11 mouse cellular contexts compared by ENCODE assay signal in the genomic region with DNA sequence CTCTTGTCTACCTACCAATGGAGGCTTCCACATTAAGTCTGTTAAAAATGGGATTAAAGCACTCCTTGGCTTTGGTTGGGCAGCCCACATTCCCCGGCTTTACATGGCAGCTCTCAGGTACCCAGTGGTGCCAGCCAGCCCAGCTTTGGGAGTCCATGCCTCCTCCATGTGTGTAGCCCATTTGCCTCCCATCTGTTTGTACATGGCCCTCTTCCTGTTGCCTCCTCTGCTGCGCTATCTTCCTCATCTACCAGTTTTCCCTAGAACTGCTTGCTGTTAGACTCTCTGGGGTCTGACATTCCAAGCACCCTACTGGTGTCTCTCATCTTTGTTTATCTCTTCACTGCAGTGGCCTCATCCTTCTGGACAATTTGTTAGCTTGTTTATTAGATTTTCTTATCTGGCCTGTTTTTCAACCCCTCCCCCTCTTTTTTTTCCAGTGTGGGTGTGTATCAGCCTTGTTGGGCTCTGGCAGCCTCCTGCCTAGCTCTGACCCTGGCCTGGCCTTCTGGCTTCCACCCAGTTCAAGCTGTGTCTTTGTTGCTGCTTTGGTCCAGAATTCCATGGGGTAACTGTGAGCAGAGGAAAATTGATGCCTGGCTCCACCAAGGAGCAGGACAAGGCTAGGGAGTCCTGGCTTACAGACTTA. TPM values are rescaled to one million over a fixed set of nuclear protein-coding genes. Genes with fewer than 3 reads are reported as not detected.
DNase-seq lines count a peak whose midpoint lies in the region; ATAC-seq and TF ChIP-seq lines count a peak whose summit lies in the region.
"Had no signal": no experiment of that assay in that cellular context is flagged by ENCODE, and none has a peak within 500 bp of the region (broad histone marks: within the 10 kb centered on the region; RNA-seq: fewer than 3 reads in every experiment).

No protein-coding gene starts in this region.

- ATAC-seq in liver, postnatal 0 days = no peak
- ATAC-seq: intestine, embryonic 16.5 days had no signal

- no peak for TF ChIP-seq CTCF in gastrocnemius, adult 2 months (IDR thresholded peaks at IDR 0.05)
- no peak for TF ChIP-seq CTCF in liver, postnatal 0 days (IDR thresholded peaks at IDR 0.05; ENCODE audit: low read depth)

- TF ChIP-seq EP300 in liver, postnatal 0 days (IDR thresholded peaks at IDR 0.05; ENCODE audit: low read depth) = 0 out of 2 replicates have a peak, but pooled peaks have one; percentile 21

- H3K4me2 ChIP-seq in liver, postnatal 0 days (ENCODE audit: low read depth, low read length) = no peak overlapping the region

- H3K4me1 ChIP-seq in liver, postnatal 0 days (ENCODE audit: insufficient read depth) = peaks cover 34% of the 10 kb centered on the region

- no peak overlapping the region for H3K4me3 ChIP-seq in gastrocnemius, adult 2 months
- H3K4me3 ChIP-seq in liver, postnatal 0 days (ENCODE audit: low read depth, low read length) = no peak overlapping the region

- H3K27me3 ChIP-seq in liver, postnatal 0 days (ENCODE audit: insufficient read depth, low read length) = no peaks in the 10 kb centered on the region

- H3K9me3 ChIP-seq in liver, postnatal 0 days (ENCODE audit: low read length) = no peaks in the 10 kb centered on the region

- intact Hi-C loops in gastrocnemius, adult 2 months (cut with DNase I) = no loop called here

- H3K9ac ChIP-seq in liver, postnatal 0 days (replicated peaks) = no peak overlapping the region

- peak overlapping the region; percentile 31; the same call in 1 of the 2 replicates for H3K27ac ChIP-seq in gastrocnemius, adult 2 months
- peak overlapping the region; percentile 35; the same call in 1 of the 2 replicates for H3K27ac ChIP-seq in liver, postnatal 0 days (ENCODE audit: low read depth)
- H3K27ac ChIP-seq: macrophage had no signal

- 75% methylated on average over 2 of the region's 2 CpGs for WGBS in liver, postnatal 0 days (ENCODE audit: insufficient replicate concordance)

- DNase-seq in gastrocnemius, adult 2 months = peak; percentile 49
- DNase-seq in gastrocnemius, adult 18-20 months (ENCODE audit: low spot score) = no peak
- DNase-seq in layer of hippocampus, postnatal 14 days (ENCODE audit: low spot score in 2 of 2) = peak; percentile 45 to 59
- no peak for DNase-seq in layer of hippocampus, adult 9-10 months (ENCODE audit: low spot score)
- peak; percentile 77 for DNase-seq in adipocyte (ENCODE audit: low spot score)
- DNase-seq in liver, postnatal 0 days = no peak
- DNase-seq in embryo, embryonic 10.5 days (ENCODE audit: low spot score) = no peak

- peaks cover 27% of the 10 kb centered on the region for H3K36me3 ChIP-seq in liver, postnatal 0 days (replicated peaks; ENCODE audit: insufficient read depth, low read length)

RNA-seq across cellular contexts. Expression of gene Polr2h, which starts 10.9 kb away (rescaled TPM):
- 1 to 10 TPM; 7.6 to 9.2 TPM for total RNA-seq in gastrocnemius, adult 2 months (2021)
- total RNA-seq in gastrocnemius, adult 18-20 months (2021) = 1 to 10 TPM; 7.8 to 9.5 TPM
- 10 to 100 TPM; 22.4 to 25.7 TPM for total RNA-seq in layer of hippocampus, postnatal 14 days (2021)
- 25.1 and 27.5 TPM in 2 replicates for polyA plus RNA-seq in liver, postnatal 0 days (2015; fragmentation: Nextera tagmentation; extraction: Ambion mirVana)

RNA-seq across cellular contexts. Expression of gene Clcn2, which starts 11.0 kb away (rescaled TPM):
- 1 to 10 TPM in 1 of 2 experiments, under 1 TPM in 1; 0.89 to 1.0 TPM for total RNA-seq in gastrocnemius, adult 2 months (2021)
- 1 to 10 TPM in 1 of 2 experiments, under 1 TPM in 1; 0.64 to 1.1 TPM for total RNA-seq in gastrocnemius, adult 18-20 months (2021)
- 10 to 100 TPM; 49.9 to 60.4 TPM for total RNA-seq in layer of hippocampus, postnatal 14 days (2021)
- polyA plus RNA-seq in liver, postnatal 0 days (2015; fragmentation: Nextera tagmentation; extraction: Ambion mirVana) = 3.6 and 4.7 TPM in 2 replicates
- total RNA-seq: monocyte, adult 5-6 weeks had no signal

RNA-seq across cellular contexts. Expression of gene Fam131a, which starts 13.5 kb away (rescaled TPM):
- total RNA-seq in gastrocnemius, adult 2 months (2021) = 10 to 100 TPM; 46.0 to 62.9 TPM
- total RNA-seq in gastrocnemius, adult 18-20 months (2021) = 10 to 100 TPM; 47.5 to 59.9 TPM
- 100 to 1,000 TPM; 432 to 446 TPM for total RNA-seq in layer of hippocampus, postnatal 14 days (2021)
- polyA plus RNA-seq in liver, postnatal 0 days (2015; fragmentation: Nextera tagmentation; extraction: Ambion mirVana) = 0.88 and 1.4 TPM in 2 replicates
- total RNA-seq: common myeloid progenitor, adult 5-6 weeks had no signal

RNA-seq across cellular contexts. Expression of gene Chrd, which starts 26.4 kb away (rescaled TPM):
- total RNA-seq in gastrocnemius, adult 2 months (2021) = 1 to 10 TPM; 2.9 to 3.6 TPM
- 1 to 10 TPM; 2.1 to 3.1 TPM for total RNA-seq in gastrocnemius, adult 18-20 months (2021)
- total RNA-seq in layer of hippocampus, postnatal 14 days (2021) = 10 to 100 TPM; 36.4 to 45.8 TPM
- polyA plus RNA-seq in liver, postnatal 0 days (2015; fragmentation: Nextera tagmentation; extraction: Ambion mirVana) = 0.34 and 0.45 TPM in 2 replicates
- total RNA-seq: common myeloid progenitor, adult 5-6 weeks; monocyte, adult 5-6 weeks had no signal
- polyA plus RNA-seq: macrophage had no signal

RNA-seq across cellular contexts. Expression of gene Thpo, which starts 27.8 kb away (rescaled TPM):
- 1 to 10 TPM; 5.1 to 6.3 TPM for total RNA-seq in gastrocnemius, adult 2 months (2021)
- 10 to 100 TPM in 1 of 2 experiments, 1 to 10 TPM in 1; 6.2 to 10.4 TPM for total RNA-seq in gastrocnemius, adult 18-20 months (2021)
- total RNA-seq in layer of hippocampus, postnatal 14 days (2021) = 1 to 10 TPM; 5.0 to 5.9 TPM
- 8.6 and 8.9 TPM in 2 replicates for polyA plus RNA-seq in liver, postnatal 0 days (2015; fragmentation: Nextera tagmentation; extraction: Ambion mirVana)
- total RNA-seq: common myeloid progenitor, adult 5-6 weeks; monocyte, adult 5-6 weeks had no signal
- polyA plus RNA-seq: macrophage had no signal

Comparison
In these comparisons a context has a peak if more than half of its experiments do, and no peak if none do; other contexts are left out.
1. DNase-seq: peak in gastrocnemius, adult 2 months (single experiment), layer of hippocampus, postnatal 14 days (2 of 2) and adipocyte (single experiment); none in gastrocnemius, adult 18-20 months (single experiment), layer of hippocampus, adult 9-10 months (single experiment), liver, postnatal 0 days (single experiment) and embryo, embryonic 10.5 days (single experiment).
2. RNA of gene Clcn2, which starts 11.0 kb away (total RNA-seq): 49.9 to 60.4 TPM in layer of hippocampus, postnatal 14 days; 0.64 to 1.1 TPM in gastrocnemius, adult 18-20 months and 0.89 to 1.0 TPM in gastrocnemius, adult 2 months; every median in the first group is over 10 times any median in the second.
3. RNA of gene Fam131a, which starts 13.5 kb away (total RNA-seq): 432 to 446 TPM in layer of hippocampus, postnatal 14 days; 46.0 to 62.9 TPM in gastrocnemius, adult 2 months and 47.5 to 59.9 TPM in gastrocnemius, adult 18-20 months; every median in the first group is over 4 times any median in the second.